Mouse (Mus musculus) small intestine, adult 2 months (tissue): ENCODE results near the gene Olfr206.

Experiments used
- CTCF ChIP-seq: fragments of 200-500 bp; IDR thresholded peaks from 2 replicates; pipeline ENCODE4 v1.5.1; 2012; ENCODE audit warnings: low read depth, mild to moderate bottlenecking, control low read depth, inconsistent platforms, low read length, moderate library complexity, mixed read lengths; ENCODE audit not compliant: insufficient replicate concordance, insufficient read length; ENCODE audit errors: extremely low read depth
- POLR2A ChIP-seq: fragments of 200-500 bp; IDR thresholded peaks from 2 replicates; pipeline ENCODE4 v1.6.1; 2012; ENCODE audit warnings: low read depth, mild to moderate bottlenecking, control low read depth, inconsistent platforms, low read length, moderate library complexity

DNA sequence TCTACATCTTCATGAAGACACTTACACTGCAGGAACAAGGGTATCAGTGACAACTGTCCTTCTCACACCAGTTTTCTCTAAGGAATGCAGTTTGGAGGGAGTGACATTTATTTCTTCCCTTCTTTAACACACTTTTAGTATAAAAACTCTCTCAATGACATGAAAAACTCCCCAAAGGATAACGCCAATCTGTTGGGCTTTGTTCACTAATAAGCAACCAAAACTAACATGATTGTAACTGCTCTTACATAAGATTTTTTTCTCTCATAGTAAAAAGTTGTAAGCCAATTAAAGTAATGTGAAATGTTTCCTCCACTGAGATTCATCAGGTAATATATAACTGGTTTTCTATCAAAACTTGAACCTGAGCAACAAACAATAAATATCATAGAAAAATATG lies at the start of gene Olfr206:
- TF ChIP-seq POLR2A (no peak), CTCF (no peak)
